Mouse (Mus musculus) stomach, embryonic 16.5 days (tissue): ENCODE measurements around the gene Ctse. TPM values are rescaled to one million over a fixed set of nuclear protein-coding genes. Genes with fewer than 3 reads are reported as not detected.

Experiments
- ATAC-seq: fragments of 200-750 bp; cut with Nextera tagmentation; 2 replicates; pipeline ENCODE4 v1.8.0; 2017; ENCODE audit warnings: moderate number of reproducible peaks, moderate TSS enrichment; ENCODE audit not compliant: insufficient read depth, low FRiP score
- H3K27ac ChIP-seq: fragments of 300-500 bp; sonication (generic); 2 replicates; pipeline ENCODE4 v1.5.1; 2014; ENCODE audit warnings: low read length
- H3K27me3 ChIP-seq: fragments of 300-500 bp; sonication (generic); 2 replicates; pipeline ENCODE4 v1.6.1; 2014; ENCODE audit warnings: low read length, control low read depth, mixed read lengths; ENCODE audit not compliant: control insufficient read depth, insufficient read depth
- H3K36me3 ChIP-seq: fragments of 300-500 bp; sonication (generic); 2 replicates; pipeline ENCODE4 v1.6.1; 2014; ENCODE audit warnings: low read length; ENCODE audit not compliant: control insufficient read depth, insufficient read depth
- H3K4me1 ChIP-seq: fragments of 300-500 bp; sonication (generic); 2 replicates; pipeline ENCODE4 v1.6.1; 2014; ENCODE audit warnings: low read length, control low read depth, mixed read lengths; ENCODE audit not compliant: control insufficient read depth, insufficient read depth
- H3K4me2 ChIP-seq: fragments of 300-500 bp; sonication (generic); 2 replicates; pipeline ENCODE4 v1.6.1; 2014; ENCODE audit warnings: low read depth, low read length, mixed read lengths
- H3K4me3 ChIP-seq: fragments of 300-500 bp; sonication (generic); replicated peaks from 2 replicates; pipeline ENCODE4 v1.5.1; 2014; ENCODE audit warnings: mild to moderate bottlenecking, low read length
- H3K9ac ChIP-seq: fragments of 300-500 bp; sonication (generic); 2 replicates; pipeline ENCODE4 v1.6.1; 2014; ENCODE audit warnings: low read length
- H3K9me3 ChIP-seq: fragments of 300-500 bp; sonication (generic); replicated peaks from 2 replicates; pipeline ENCODE4 v1.6.1; 2016; ENCODE audit warnings: low read length, control low read depth; ENCODE audit not compliant: control insufficient read depth
- WGBS: fragments of 180-500 bp; shearing (Covaris S2); extraction: QIAGEN DNeasy Blood & Tissue Kit; methylation state at CpG from one replicate; pipeline ENCODE4 v1.1.7; 2014; 5-methylcytosine and 5-hydroxymethylcytosine counted together
- polyA plus RNA-seq: library from polyadenylated mRNA; unstranded; fragments of >200 nt; fragmentation: Nextera tagmentation; extraction: Ambion mirVana; gene quantifications from 2 replicates; pipeline ENCODE4 v1.2.1, GENCODE M21; 2015

The Ctse gene
- polyA plus RNA-seq: 134 and 192 TPM in 2 replicates

GRCm38 (mm10) chr1:131637791-131638540, at the start of gene Ctse:
Gene Ctse (plus strand): TSS chr1:131638306.
- no peaks in the 10 kb centered on the region for H3K9me3 ChIP-seq
- no peaks in the 10 kb centered on the region for H3K36me3 ChIP-seq
- no peaks in the 10 kb centered on the region for H3K4me1 ChIP-seq
- no peak within 1 kb of the TSS for H3K4me2 ChIP-seq
- H3K27ac ChIP-seq: no peak within 1 kb of the TSS
- no peak within 1 kb of the TSS for H3K9ac ChIP-seq
- WGBS: 53% methylated on average over 9 of the region's 9 CpGs
- ATAC-seq: 0 out of 2 replicates have a peak, but pooled peaks have one; percentile 58
- no peaks in the 10 kb centered on the region for H3K27me3 ChIP-seq
- no peak within 1 kb of the TSS for H3K4me3 ChIP-seq

GRCm38 (mm10) chr1:131598905-131599304, 39.2 kb upstream of the Ctse start, which contains the start of gene Avpr1b:
Gene Avpr1b (plus strand): TSS chr1:131599239.
- 17% methylated on average over 12 of the region's 12 CpGs for WGBS
- no peaks in the 10 kb centered on the region for H3K36me3 ChIP-seq
- no peak for ATAC-seq
- peaks cover 3% of the 10 kb centered on the region; the same call in 1 of the 2 replicates for H3K27me3 ChIP-seq
- H3K9me3 ChIP-seq: no peaks in the 10 kb centered on the region
- H3K4me3 ChIP-seq: no peak within 1 kb of the TSS
- H3K4me2 ChIP-seq: no peak within 1 kb of the TSS
- no peak within 1 kb of the TSS for H3K27ac ChIP-seq
- no peaks in the 10 kb centered on the region for H3K4me1 ChIP-seq
- no peak within 1 kb of the TSS for H3K9ac ChIP-seq

GRCm38 (mm10) chr1:131600314-131600713, 37.8 kb upstream of the Ctse start:
- Histone ChIP-seq H3K27ac (no peak overlapping the region), H3K9me3 (no peaks in the 10 kb centered on the region), H3K36me3 (no peaks in the 10 kb centered on the region), H3K27me3 (peaks cover 3% of the 10 kb centered on the region; the same call in 1 of the 2 replicates), H3K4me1 (no peaks in the 10 kb centered on the region), H3K9ac (no peak overlapping the region), H3K4me2 (no peak overlapping the region), H3K4me3 (no peak overlapping the region)
- ATAC-seq: no peak
- 29% methylated on average over 11 of the region's 11 CpGs for WGBS

GRCm38 (mm10) chr1:131606719-131607118, 31.4 kb upstream of the Ctse start:
- no peak for ATAC-seq
- 77% methylated on average over 2 of the region's 2 CpGs for WGBS

GRCm38 (mm10) chr1:131612556-131613155, 25.4 kb upstream of the Ctse start:
- Histone ChIP-seq H3K4me2 (peak overlapping the region; percentile 27), H3K9ac (peak overlapping the region; percentile 31; the same call in 1 of the 2 replicates), H3K9me3 (no peaks in the 10 kb centered on the region), H3K27me3 (no peaks in the 10 kb centered on the region), H3K4me3 (no peak overlapping the region; the same call in 1 of the 2 replicates), H3K27ac (peak overlapping the region; percentile 46; the same call in 1 of the 2 replicates), H3K4me1 (no peaks in the 10 kb centered on the region), H3K36me3 (no peaks in the 10 kb centered on the region)
- ATAC-seq: peak; percentile 56
- 18% methylated on average over 4 of the region's 4 CpGs for WGBS

More at GRCm38 (mm10) chr1:131606719-131607118, 31.4 kb upstream of the Ctse start:
- H3K9me3 ChIP-seq: no peaks in the 10 kb centered on the region
- no peaks in the 10 kb centered on the region for H3K36me3 ChIP-seq
- H3K4me2 ChIP-seq: no peak overlapping the region
- H3K4me1 ChIP-seq: no peaks in the 10 kb centered on the region
- H3K9ac ChIP-seq: no peak overlapping the region
- no peaks in the 10 kb centered on the region for H3K27me3 ChIP-seq
- H3K27ac ChIP-seq: no peak overlapping the region
- no peak overlapping the region for H3K4me3 ChIP-seq

- no peak overlapping the region for H3K9ac ChIP-seq
- H3K4me1 ChIP-seq: no peaks in the 10 kb centered on the region
- no peak overlapping the region for H3K4me3 ChIP-seq
- no peaks in the 10 kb centered on the region for H3K27me3 ChIP-seq
- ATAC-seq: peak; percentile 94
- WGBS: 69% methylated on average over 16 of the region's 16 CpGs
- H3K27ac ChIP-seq: no peak overlapping the region; the same call in 1 of the 2 replicates
- no peak overlapping the region for H3K4me2 ChIP-seq
- H3K36me3 ChIP-seq: no peaks in the 10 kb centered on the region
- no peaks in the 10 kb centered on the region for H3K9me3 ChIP-seq
Measured at GRCm38 (mm10) chr1:131613361-131614133, 24.6 kb upstream of the Ctse start.

- Histone ChIP-seq H3K27ac (no peak overlapping the region), H3K36me3 (no peaks in the 10 kb centered on the region), H3K4me3 (no peak overlapping the region), H3K9me3 (no peaks in the 10 kb centered on the region), H3K9ac (no peak overlapping the region), H3K4me2 (no peak overlapping the region), H3K4me1 (no peaks in the 10 kb centered on the region), H3K27me3 (no peaks in the 10 kb centered on the region)
- no peak for ATAC-seq
- 80% methylated on average over 6 of the region's 6 CpGs for WGBS
Measured at GRCm38 (mm10) chr1:131614641-131615040, 23.5 kb upstream of the Ctse start.

GRCm38 (mm10) chr1:131616131-131616530, 22.0 kb upstream of the Ctse start:
- no peaks in the 10 kb centered on the region for H3K9me3 ChIP-seq
- WGBS: 67% methylated on average over 1 of the region's 1 CpGs

More at GRCm38 (mm10) chr1:131616131-131616530, 22.0 kb upstream of the Ctse start:
- Histone ChIP-seq H3K4me2 (no peak overlapping the region), H3K27me3 (no peaks in the 10 kb centered on the region), H3K9ac (no peak overlapping the region), H3K36me3 (no peaks in the 10 kb centered on the region), H3K4me3 (no peak overlapping the region), H3K27ac (no peak overlapping the region), H3K4me1 (no peaks in the 10 kb centered on the region)
- no peak for ATAC-seq
